Mouse (Mus musculus) kidney, adult 2 months (tissue): ENCODE measurements around the gene Hfe2. TPM values are rescaled to one million over a fixed set of nuclear protein-coding genes. Genes with fewer than 3 reads are reported as not detected.

Source experiments
- DNase-seq: peaks from one replicate; pipeline ENCODE4 v3.0.0; 2021
- H3K27ac ChIP-seq: fragments of 200-500 bp; 2 replicates; pipeline ENCODE4 v1.5.1; 2012; ENCODE audit warnings: low read depth, low read length, control low read depth, inconsistent platforms; ENCODE audit not compliant: insufficient read depth
- H3K27me3 ChIP-seq: fragments of 200-500 bp; replicated peaks from 2 replicates; pipeline ENCODE4 v1.6.1; 2012; ENCODE audit warnings: mild to moderate bottlenecking, moderate library complexity, low read length, inconsistent platforms; ENCODE audit not compliant: control insufficient read depth, insufficient read depth
- H3K36me3 ChIP-seq: fragments of 200-500 bp; 2 replicates; pipeline ENCODE4 v1.6.1; 2012; ENCODE audit warnings: mild to moderate bottlenecking, moderate library complexity, low read length, inconsistent platforms; ENCODE audit not compliant: control insufficient read depth, insufficient read depth
- H3K4me1 ChIP-seq: fragments of 200-500 bp; 2 replicates; pipeline ENCODE4 v1.6.1; 2011; ENCODE audit warnings: low read length; ENCODE audit not compliant: control insufficient read depth, insufficient read depth
- H3K4me3 ChIP-seq: fragments of 200-500 bp; 2 replicates; pipeline ENCODE4 v1.5.1; 2011; ENCODE audit warnings: mild to moderate bottlenecking, low read depth, low read length, control low read depth; ENCODE audit not compliant: insufficient read depth
- CTCF ChIP-seq: fragments of 200-500 bp; conservative IDR thresholded peaks from 2 replicates; pipeline ENCODE4 v1.5.1; 2011; ENCODE audit warnings: low read depth, mild to moderate bottlenecking, control low read depth, low read length, moderate library complexity, mixed read lengths; ENCODE audit not compliant: insufficient read depth, insufficient read length
- POLR2A ChIP-seq: fragments of 200-500 bp; IDR thresholded peaks from one replicate; pipeline ENCODE4 v1.6.1; 2011; ENCODE audit warnings: low read depth, low read length, control low read depth
- WGBS: fragments of 180-500 bp; shearing (Covaris S2); methylation state at CpG from one replicate; pipeline ENCODE4 v1.1.7; 2018; 5-methylcytosine and 5-hydroxymethylcytosine counted together
- polyA plus RNA-seq: library from polyadenylated mRNA; depleted of rRNA; stranded (reverse); fragments of >200 nt; gene quantifications from 2 replicates; pipeline ENCODE4 v1.2.3, GENCODE M21; 2012

Gene Hfe2
- polyA plus RNA-seq, 1 experiment, result 3.9 TPM

- 91% methylated on average over 5 of the region's 5 CpGs for WGBS
- Histone ChIP-seq H3K36me3 (no peaks in the 10 kb centered on the region), H3K27me3 (no peaks in the 10 kb centered on the region), H3K4me3 (no peak overlapping the region), H3K4me1 (peaks cover 16% of the 10 kb centered on the region; the same call in 1 of the 2 replicates), H3K27ac (no peak overlapping the region)
- TF ChIP-seq CTCF (no peak), POLR2A (no peak)
- no peak for DNase-seq
Measured at GRCm38 (mm10) chr3:96549346-96549745, 24.4 kb downstream of the Hfe2 start.

GRCm38 (mm10) chr3:96551203-96551602 lies 26.2 kb downstream of the Hfe2 start:
- no peak for TF ChIP-seq POLR2A
- peak; percentile 48 for TF ChIP-seq CTCF
- peak overlapping the region; percentile 71 for H3K27ac ChIP-seq
- WGBS, result 4% methylated on average over 8 of the region's 8 CpGs
- H3K4me3 ChIP-seq, result no peak overlapping the region
- no peaks in the 10 kb centered on the region for H3K27me3 ChIP-seq
- DNase-seq, result peak; percentile 90
- H3K4me1 ChIP-seq, result peaks cover 25% of the 10 kb centered on the region; the same call in 1 of the 2 replicates
- no peaks in the 10 kb centered on the region for H3K36me3 ChIP-seq

GRCm38 (mm10) chr3:96551890-96552289 lies 26.9 kb downstream of the Hfe2 start:
- 47% methylated on average over 7 of the region's 7 CpGs for WGBS

GRCm38 (mm10) chr3:96553601-96554000 lies 28.6 kb downstream of the Hfe2 start:
- Histone ChIP-seq H3K4me1 (peaks cover 23% of the 10 kb centered on the region; the same call in 1 of the 2 replicates), H3K4me3 (no peak overlapping the region), H3K27me3 (no peaks in the 10 kb centered on the region), H3K36me3 (no peaks in the 10 kb centered on the region; the same call in 1 of the 2 replicates), H3K27ac (peak overlapping the region; percentile 97; the same call in 1 of the 2 replicates)
- DNase-seq, result no peak
- TF ChIP-seq POLR2A (no peak), CTCF (no peak)
- WGBS, result 82% methylated on average over 6 of the region's 6 CpGs

More at GRCm38 (mm10) chr3:96551890-96552289, 26.9 kb downstream of the Hfe2 start:
- Histone ChIP-seq H3K4me3 (no peak overlapping the region), H3K4me1 (peaks cover 25% of the 10 kb centered on the region; the same call in 1 of the 2 replicates), H3K27ac (peak overlapping the region; percentile 71), H3K36me3 (no peaks in the 10 kb centered on the region), H3K27me3 (no peaks in the 10 kb centered on the region)
- DNase-seq, result no peak
- no peak for TF ChIP-seq POLR2A

- Histone ChIP-seq H3K4me1 (peaks cover 23% of the 10 kb centered on the region; the same call in 1 of the 2 replicates), H3K27me3 (no peaks in the 10 kb centered on the region), H3K27ac (peak overlapping the region; percentile 97), H3K36me3 (peaks cover 5% of the 10 kb centered on the region; the same call in 1 of the 2 replicates), H3K4me3 (no peak overlapping the region)
- WGBS, result 59% methylated on average over 6 of the region's 6 CpGs
- no peak for TF ChIP-seq POLR2A
- TF ChIP-seq CTCF, result no peak
- no peak for DNase-seq
Measured at GRCm38 (mm10) chr3:96554251-96554650, 29.3 kb downstream of the Hfe2 start.

GRCm38 (mm10) chr3:96555041-96555596 lies 30.1 kb downstream of the Hfe2 start:
- no peaks in the 10 kb centered on the region for H3K27me3 ChIP-seq
- no peak overlapping the region for H3K4me3 ChIP-seq
- TF ChIP-seq CTCF (no peak), POLR2A (no peak)
- DNase-seq, result peak; percentile 96
- 5% methylated on average over 12 of the region's 12 CpGs for WGBS
- H3K36me3 ChIP-seq, result peaks cover 13% of the 10 kb centered on the region
- peaks cover 23% of the 10 kb centered on the region; the same call in 1 of the 2 replicates for H3K4me1 ChIP-seq
- H3K27ac ChIP-seq, result peak overlapping the region; percentile 97

- Histone ChIP-seq H3K27ac (peak overlapping the region; percentile 97), H3K27me3 (no peaks in the 10 kb centered on the region), H3K4me1 (peaks cover 23% of the 10 kb centered on the region; the same call in 1 of the 2 replicates), H3K4me3 (no peak overlapping the region), H3K36me3 (peaks cover 23% of the 10 kb centered on the region)
- WGBS, result 52% methylated on average over 15 of the region's 15 CpGs
- TF ChIP-seq POLR2A, result no peak
- no peak for TF ChIP-seq CTCF
- peak; percentile 29 for DNase-seq
Measured at GRCm38 (mm10) chr3:96555999-96556614, 31.1 kb downstream of the Hfe2 start.
